Mouse (Mus musculus) Patski (cell line): ENCODE measurements around the gene Pias1. TPM values are rescaled to one million over a fixed set of nuclear protein-coding genes. Genes with fewer than 3 reads are reported as not detected.

ENCODE experiments used
- ATAC-seq: fragments of 100-300 bp; one replicate; pipeline ENCODE4 v1.8.0; 2021
- CTCF ChIA-PET: fragments of 350-600 bp; sonication (Branson Sonifier 250); formaldehyde crosslinking; loops from one replicate; lab custom pipeline; 2022; ENCODE audit warnings: inconsistent platforms; lab: Charles Lee
- POLR2A ChIA-PET: fragments of 350-600 bp; sonication (Branson Sonifier 250); formaldehyde crosslinking; loops from one replicate; lab custom pipeline; 2022; ENCODE audit warnings: antibody characterized with exemption, inconsistent platforms; lab: Charles Lee
- DNase-seq: peaks from one replicate; pipeline ENCODE4 v3.0.0-alpha.2; 2011; ENCODE audit warnings: low read depth, low spot score
- H3K27me3 ChIP-seq: fragments of 371-371 bp; one replicate; pipeline ENCODE4 v1.5.1; 2021
- CTCF ChIP-seq: fragments of 100-300 bp; IDR thresholded peaks from one replicate; pipeline ENCODE4 v1.5.1; 2021
- in situ Hi-C: fragments of 300-500 bp; cut with MboI; formaldehyde crosslinking; loops from 3 replicates; pipeline ENCODE4 v1.11.1; 2018; ENCODE audit warnings: low pct_unique_long_range_greater_than_20kb, mixed read lengths
- polyA plus RNA-seq: library from polyadenylated mRNA; unstranded; gene quantifications from one replicate; pipeline ENCODE4 v1.2.3, GENCODE M21; 2021

Pias1 gene
- polyA plus RNA-seq, 1 experiment from 2014 or later = 25.7 TPM

DNA sequence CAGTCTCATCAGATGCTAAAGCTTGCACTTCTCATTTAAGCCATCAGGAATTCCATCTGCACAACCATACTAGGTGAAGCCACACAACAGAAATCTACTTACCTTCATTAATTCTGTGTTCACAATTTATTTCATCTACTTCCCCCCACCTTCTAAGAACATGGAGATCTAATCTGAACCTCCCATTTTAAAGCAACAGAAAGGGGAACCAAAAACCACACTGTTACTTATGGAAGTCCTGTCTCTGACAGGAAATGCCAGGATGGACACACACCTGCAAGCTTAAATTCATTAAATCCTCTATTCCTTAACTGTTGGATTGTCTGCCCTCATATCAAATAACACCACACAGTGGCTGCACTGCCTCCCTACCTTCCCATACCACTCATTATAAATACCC, 35.0 kb downstream of the Pias1 start:
- ATAC-seq = no peak
- CTCF ChIA-PET = no interaction called here
- no peak for TF ChIP-seq CTCF
- POLR2A ChIA-PET = no interaction called here
- no peaks in the 10 kb centered on the region for H3K27me3 ChIP-seq
- DNase-seq = no peak
- in situ Hi-C loops = no loop called here

DNA sequence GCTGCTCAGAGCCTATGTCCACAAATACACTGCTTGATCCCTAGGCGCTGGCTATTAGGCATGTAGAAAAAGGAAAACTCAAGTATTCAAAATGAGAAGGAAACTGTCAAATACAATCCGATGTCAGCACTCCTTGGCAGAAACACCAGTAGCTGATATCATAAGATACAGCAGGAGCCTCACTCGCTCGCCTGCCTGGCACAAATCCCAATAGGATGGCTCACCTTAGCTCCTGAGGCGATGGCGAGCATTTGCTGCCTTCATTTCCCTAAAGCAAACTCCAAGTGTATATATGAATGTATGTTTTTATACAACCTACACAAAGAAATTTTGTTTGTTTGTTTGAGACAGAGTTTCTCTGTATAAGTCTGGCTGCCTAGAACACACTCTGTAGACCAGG, 42.4 kb downstream of the Pias1 start:
- ATAC-seq (no peak), DNase-seq (no peak)
- CTCF ChIA-PET = interaction anchor here (1.0 kb wide), 1 partner anchor 11 kb away, joined by 3 read pairs; no protein-coding TSS in a partner anchor
- in situ Hi-C loops = no loop called here
- H3K27me3 ChIP-seq = no peaks in the 10 kb centered on the region
- POLR2A ChIA-PET = no interaction called here
- no peak for TF ChIP-seq CTCF

DNA sequence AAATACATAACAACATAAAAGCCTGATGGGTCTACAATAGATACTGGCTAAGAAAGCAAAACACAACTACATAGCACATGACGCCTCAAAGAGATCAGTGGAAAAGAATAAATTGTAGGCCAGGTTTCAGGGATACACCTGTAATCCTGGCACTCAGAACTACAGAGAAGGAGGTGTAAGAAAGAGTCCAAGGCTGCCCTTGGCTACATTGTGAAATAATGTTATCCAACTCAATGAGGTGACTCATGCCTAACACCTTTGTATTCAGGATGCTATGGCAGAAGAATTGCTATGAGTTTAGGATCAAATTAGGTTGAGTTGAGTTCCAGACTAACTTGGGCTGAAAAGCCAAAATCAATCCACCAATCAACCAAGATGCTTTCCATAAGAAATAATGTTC, 43.7 kb downstream of the Pias1 start:
- in situ Hi-C loops = no loop called here
- ATAC-seq = no peak
- POLR2A ChIA-PET = no interaction called here
- no peaks in the 10 kb centered on the region for H3K27me3 ChIP-seq
- no peak for TF ChIP-seq CTCF
- CTCF ChIA-PET = no interaction called here
- DNase-seq = no peak

DNA sequence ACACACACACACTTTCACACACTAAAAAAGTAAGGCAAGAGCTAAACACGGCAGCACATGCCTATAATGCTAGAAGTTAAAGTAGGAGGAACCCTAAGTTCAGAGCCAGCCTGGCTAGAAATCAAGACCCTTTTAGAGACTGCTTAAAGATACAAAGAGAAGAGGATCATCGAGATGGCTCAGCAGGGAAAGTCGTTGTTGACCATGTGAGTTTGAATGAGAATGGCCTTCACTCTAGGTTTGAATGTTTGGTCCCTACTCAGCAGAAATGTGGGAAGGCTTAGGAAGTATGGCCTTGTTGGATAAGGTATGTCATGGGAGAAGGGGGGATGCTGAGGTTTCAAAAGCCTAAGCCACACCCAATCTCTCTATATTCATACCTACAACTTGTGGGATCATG, 46.8 kb downstream of the Pias1 start:
- ChIA-PET POLR2A (no interaction called here), CTCF (no interaction called here)
- in situ Hi-C loops = no loop called here
- H3K27me3 ChIP-seq = no peaks in the 10 kb centered on the region
- ATAC-seq = no peak
- no peak for TF ChIP-seq CTCF
- DNase-seq = no peak

DNA sequence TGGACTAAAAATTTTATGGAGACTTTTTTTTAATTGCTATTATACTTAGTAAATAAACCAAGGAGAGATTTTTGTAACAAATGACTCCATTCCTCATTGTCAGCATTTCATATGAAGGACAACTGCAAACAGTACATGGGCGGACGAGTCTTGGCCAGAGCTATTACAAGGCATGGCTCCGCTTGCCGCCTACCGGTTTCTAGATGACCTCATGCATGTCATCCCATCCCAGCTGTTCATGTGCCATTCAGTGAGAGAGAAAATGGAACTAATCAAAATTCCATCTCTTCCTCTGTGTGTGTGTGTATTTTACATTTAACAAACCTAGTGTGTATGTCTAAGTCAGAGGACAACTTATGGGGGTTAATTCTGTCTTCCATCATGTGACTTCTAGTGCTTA, 51.9 kb downstream of the Pias1 start:
- ATAC-seq (no peak), DNase-seq (no peak)
- ChIA-PET POLR2A (interaction anchor here (0.6 kb wide), 1 partner anchor 41 kb away, joined by 6 read pairs; no protein-coding TSS in a partner anchor), CTCF (interaction anchor here (2.1 kb wide), 1 partner anchor 10 kb away, joined by 4 read pairs; no protein-coding TSS in a partner anchor)
- TF ChIP-seq CTCF = no peak
- H3K27me3 ChIP-seq = no peaks in the 10 kb centered on the region
- in situ Hi-C loops = no loop called here

DNA sequence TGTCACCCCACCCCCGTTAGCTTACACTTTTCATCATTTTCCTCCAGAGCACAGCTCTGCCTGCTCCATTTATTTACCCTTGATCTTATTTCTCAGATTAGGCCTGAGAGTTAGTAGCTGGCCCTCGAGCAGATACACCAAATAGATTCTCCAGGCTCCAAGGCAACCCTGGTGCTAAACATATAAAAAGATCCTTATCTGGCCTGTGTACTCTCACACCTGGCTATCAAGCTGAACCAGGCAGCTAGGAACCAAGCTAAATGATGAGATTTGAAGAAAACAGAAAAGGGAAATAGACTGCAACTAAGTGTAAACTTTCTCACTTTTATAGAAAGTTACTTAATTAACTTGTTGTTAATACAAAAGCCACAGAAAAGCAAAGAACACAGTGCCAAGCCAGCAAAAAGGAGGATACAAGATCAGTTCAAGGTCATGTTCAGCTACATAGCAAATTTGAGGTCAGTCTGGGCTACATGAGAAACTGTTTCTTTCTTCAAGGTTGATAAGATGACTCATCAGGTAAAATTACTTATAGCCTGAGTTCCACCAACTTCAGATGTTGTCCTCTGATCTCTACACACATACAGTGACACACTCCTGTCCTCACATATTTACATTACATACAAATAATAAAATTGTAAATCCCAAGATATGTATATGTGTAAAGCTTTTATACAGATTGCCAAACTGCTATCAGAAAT, 52.9 kb downstream of the Pias1 start:
- TF ChIP-seq CTCF = no peak
- POLR2A ChIA-PET = interaction anchor here (0.6 kb wide), 1 partner anchor 19 kb away, joined by 3 read pairs; no protein-coding TSS in a partner anchor
- DNase-seq = no peak
- ATAC-seq = no peak
- CTCF ChIA-PET = interaction anchor here (0.9 to 1.2 kb wide), 3 partner anchors 10 to 87 kb away, joined by 3 to 5 read pairs (median 3); no protein-coding TSS in a partner anchor
- no peaks in the 10 kb centered on the region for H3K27me3 ChIP-seq
- in situ Hi-C loops = no loop called here

DNA sequence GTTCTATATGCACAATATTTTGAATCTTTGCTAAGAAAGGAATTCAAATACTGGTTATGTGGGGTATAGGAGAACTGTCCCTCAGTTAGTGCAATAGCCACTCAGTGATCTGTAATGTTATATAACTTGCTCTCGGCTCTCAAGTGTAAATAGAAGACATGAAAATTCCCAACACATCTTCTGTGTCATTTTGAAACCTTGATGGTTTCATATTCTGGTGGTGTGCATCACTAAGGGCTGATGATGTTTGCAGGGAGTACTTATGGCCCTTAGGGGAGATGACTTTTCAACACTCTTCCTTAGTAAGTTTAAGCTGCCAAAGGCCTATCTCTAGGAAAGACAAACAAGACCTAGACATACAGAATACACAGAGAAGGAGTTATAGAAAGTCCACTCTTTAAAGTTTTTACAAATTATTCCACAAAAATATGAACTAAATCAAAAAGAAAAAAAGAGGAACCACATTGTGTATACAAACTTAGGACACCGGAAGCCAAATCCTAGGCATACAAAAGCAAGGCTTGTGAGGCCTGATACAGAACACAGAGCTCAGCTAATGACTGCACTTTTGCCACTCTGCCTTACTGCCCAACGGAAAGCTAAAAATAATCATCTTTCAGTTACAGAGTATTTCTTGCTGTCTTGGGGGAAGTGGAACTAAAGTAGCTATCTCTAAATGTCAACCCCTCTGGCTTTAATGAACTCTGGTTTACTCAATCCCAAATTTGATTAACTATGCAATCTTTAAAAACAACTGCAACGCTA, 55.0 kb downstream of the Pias1 start:
- no peak for ATAC-seq
- in situ Hi-C loops = no loop called here
- no peak for TF ChIP-seq CTCF
- DNase-seq = no peak
- H3K27me3 ChIP-seq = no peaks in the 10 kb centered on the region
- POLR2A ChIA-PET = interaction anchor here (0.6 to 0.7 kb wide), 2 partner anchors 25 to 774 kb away, joined by 4 to 5 read pairs; no protein-coding TSS in a partner anchor
- CTCF ChIA-PET = interaction anchor here (1.1 kb wide), 1 partner anchor 192 kb away, joined by 3 read pairs; no protein-coding TSS in a partner anchor

DNA sequence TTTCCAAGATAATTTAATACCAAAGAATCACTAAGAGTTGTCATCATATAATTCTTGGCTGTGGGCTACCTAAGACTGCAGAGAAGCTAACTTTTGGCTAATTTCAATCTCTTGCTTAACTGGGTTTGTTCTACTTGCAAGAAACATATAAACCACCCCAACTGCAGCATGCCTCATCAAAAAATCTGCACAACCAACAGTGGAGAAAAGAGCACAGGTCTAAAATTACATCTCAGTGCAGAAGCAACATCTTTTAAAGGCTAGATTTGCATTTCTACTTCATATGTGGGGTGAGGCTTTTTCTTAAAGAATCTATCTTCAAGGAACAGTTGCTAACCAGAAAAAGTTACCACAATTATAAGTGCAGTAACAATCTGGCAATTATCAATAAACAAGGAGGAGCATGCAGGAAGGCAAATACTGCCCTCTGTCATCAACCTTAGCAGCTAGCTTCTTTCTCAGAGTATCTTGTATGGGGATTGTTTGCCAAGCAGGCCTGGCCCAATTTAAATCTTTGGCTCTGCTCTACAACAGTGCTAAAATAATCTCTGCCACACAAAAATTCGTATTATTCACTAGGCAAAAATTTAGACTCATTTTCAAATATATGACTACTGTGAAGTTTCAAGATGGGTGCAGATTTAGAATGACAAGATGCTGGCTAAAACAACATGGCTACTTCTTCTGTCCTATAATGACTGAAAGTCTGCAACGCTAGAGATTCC, 62.7 kb downstream of the Pias1 start:
- CTCF ChIA-PET = no interaction called here
- ATAC-seq (no peak), DNase-seq (no peak)
- in situ Hi-C loops = no loop called here
- no peaks in the 10 kb centered on the region for H3K27me3 ChIP-seq
- POLR2A ChIA-PET = no interaction called here
- TF ChIP-seq CTCF = no peak

DNA sequence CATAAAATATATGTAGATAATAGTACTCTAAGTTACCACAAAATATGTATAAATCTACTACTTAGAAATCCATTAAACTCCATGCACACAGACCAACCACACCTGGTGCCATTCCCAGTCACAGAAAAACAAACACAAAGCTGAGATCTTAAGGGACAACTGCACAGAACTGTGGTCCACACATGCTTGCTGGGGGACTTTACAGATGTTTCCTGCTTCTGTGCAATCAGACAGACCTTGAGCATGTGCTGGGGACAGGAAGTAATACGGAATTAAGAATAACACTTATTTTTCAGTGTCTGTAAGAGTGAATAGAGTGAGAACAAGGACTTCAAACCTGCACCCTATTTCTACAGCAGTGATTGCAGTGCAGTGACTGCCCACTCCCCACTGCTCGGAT, 66.8 kb downstream of the Pias1 start:
- DNase-seq (no peak), ATAC-seq (no peak)
- POLR2A ChIA-PET = no interaction called here
- no peak for TF ChIP-seq CTCF
- in situ Hi-C loops = no loop called here
- CTCF ChIA-PET = interaction anchor here (0.9 to 1.0 kb wide), 2 partner anchors 16 to 205 kb away, joined by 3 to 4 read pairs; no protein-coding TSS in a partner anchor
- H3K27me3 ChIP-seq = no peaks in the 10 kb centered on the region

DNA sequence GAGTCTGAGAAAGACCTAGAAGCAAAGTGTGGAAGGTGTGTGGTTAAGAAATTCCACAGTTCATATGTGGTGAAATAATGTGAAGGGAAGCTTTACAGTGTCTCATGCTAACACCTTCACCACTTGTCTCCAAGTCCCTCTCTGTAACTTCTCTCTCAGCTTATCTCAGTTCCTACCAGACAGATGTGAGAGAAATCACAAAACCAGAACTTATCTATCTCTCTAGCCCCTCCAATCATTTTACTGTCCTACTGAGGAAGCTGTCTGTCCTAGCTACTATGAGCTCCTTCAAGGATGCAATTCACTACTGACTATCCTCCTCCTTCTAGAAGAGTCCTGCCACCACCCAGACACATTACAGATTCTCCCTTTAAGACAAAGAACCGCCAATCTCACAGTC, 70.7 kb downstream of the Pias1 start:
- ChIA-PET POLR2A (no interaction called here), CTCF (interaction anchor here (1.0 to 1.7 kb wide), 2 partner anchors 10 to 14 kb away, joined by 3 to 4 read pairs; no protein-coding TSS in a partner anchor)
- no peak for ATAC-seq
- no peak for TF ChIP-seq CTCF
- no peaks in the 10 kb centered on the region for H3K27me3 ChIP-seq
- no peak for DNase-seq
- in situ Hi-C loops = no loop called here
